35 mouse cellular contexts compared by ENCODE assay signal in genomic region chr4:30320038-30320437, GRCm38 (mm10).
"Had no signal": no experiment of that assay in that cellular context is flagged by ENCODE, and none has a peak within 500 bp of the region (broad histone marks: within the 10 kb centered on the region; RNA-seq: fewer than 3 reads in every experiment).

No protein-coding gene starts in this region.

- H3K9me3 ChIP-seq: heart, embryonic 10.5 days; heart, embryonic 12.5 days; heart, embryonic 13.5 days; heart, embryonic 15.5 days; hindbrain, embryonic 10.5 days; hindbrain, embryonic 12.5 days; hindbrain, embryonic 13.5 days; hindbrain, embryonic 15.5 days; intestine, embryonic 15.5 days; kidney, embryonic 15.5 days had no signal

- H3K4me2 ChIP-seq: heart, embryonic 11.5 days; heart, embryonic 12.5 days; heart, embryonic 13.5 days; heart, embryonic 15.5 days; hindbrain, embryonic 12.5 days; hindbrain, embryonic 13.5 days; hindbrain, embryonic 14.5 days; hindbrain, embryonic 15.5 days; intestine, embryonic 15.5 days; kidney, embryonic 15.5 days had no signal

- DNase-seq: heart, adult 2 months; heart, postnatal 10 days; heart, postnatal 14 days; heart, postnatal 36 days; heart, postnatal 4 days; kidney, adult 11 months; kidney, adult 18-20 months; kidney, adult 2 months; kidney, adult 8-10 months; kidney, adult 9 months; kidney, postnatal 10 days; kidney, postnatal 14 days; kidney, postnatal 25 days; kidney, postnatal 36 days; kidney, postnatal 4 days; layer of hippocampus, adult 9-11 months had no signal

- H3K4me1 ChIP-seq: heart, embryonic 10.5 days; heart, embryonic 12.5 days; heart, embryonic 13.5 days; heart, embryonic 15.5 days; hindbrain, embryonic 10.5 days; hindbrain, embryonic 12.5 days; hindbrain, embryonic 13.5 days; hindbrain, embryonic 15.5 days; intestine, embryonic 15.5 days; kidney, embryonic 15.5 days had no signal

- H3K27ac ChIP-seq: heart, adult 2 months; heart, embryonic 10.5 days; heart, embryonic 13.5 days; heart, embryonic 15.5 days; hindbrain, embryonic 10.5 days; hindbrain, embryonic 12.5 days; hindbrain, embryonic 13.5 days; hindbrain, embryonic 14.5 days; hindbrain, embryonic 15.5 days; hindbrain, postnatal 0 days; intestine, embryonic 15.5 days; kidney, embryonic 15.5 days; kidney, postnatal 0 days; layer of hippocampus, adult 2 months had no signal

- H3K27me3 ChIP-seq: heart, embryonic 12.5 days; heart, embryonic 13.5 days; heart, embryonic 15.5 days; hindbrain, embryonic 12.5 days; hindbrain, embryonic 13.5 days; hindbrain, embryonic 15.5 days; intestine, embryonic 15.5 days; kidney, embryonic 15.5 days had no signal

- H3K4me3 ChIP-seq: heart, adult 2 months; heart, embryonic 10.5 days; heart, embryonic 12.5 days; heart, embryonic 13.5 days; heart, embryonic 15.5 days; hindbrain, embryonic 10.5 days; hindbrain, embryonic 12.5 days; hindbrain, embryonic 13.5 days; hindbrain, embryonic 15.5 days; intestine, embryonic 15.5 days; kidney, embryonic 15.5 days; layer of hippocampus, adult 2 months had no signal

- ATAC-seq: hindbrain, embryonic 16.5 days; hindbrain, postnatal 0 days; inflammation-experienced regulatory T-cells, adult 6 months; intestine, embryonic 15.5 days; intestine, embryonic 16.5 days; intestine, postnatal 0 days had no signal

- H3K9ac ChIP-seq: heart, embryonic 12.5 days; heart, embryonic 13.5 days; heart, embryonic 15.5 days; hindbrain, embryonic 12.5 days; hindbrain, embryonic 13.5 days; hindbrain, embryonic 14.5 days; hindbrain, embryonic 15.5 days; intestine, embryonic 15.5 days; kidney, embryonic 15.5 days had no signal

- H3K36me3 ChIP-seq: heart, embryonic 10.5 days; heart, embryonic 12.5 days; heart, embryonic 13.5 days; heart, embryonic 15.5 days; hindbrain, embryonic 10.5 days; hindbrain, embryonic 12.5 days; hindbrain, embryonic 13.5 days; hindbrain, embryonic 15.5 days; intestine, embryonic 15.5 days; kidney, embryonic 15.5 days had no signal
